Mouse (Mus musculus) testis, adult 2 months (tissue): ENCODE measurements around the gene Drd4.

Source experiments
- CTCF ChIP-seq: fragments of 200-500 bp; IDR thresholded peaks from 2 replicates; pipeline ENCODE4 v1.5.1; 2012; ENCODE audit warnings: low read depth, mild to moderate bottlenecking, inconsistent platforms, low read length, moderate library complexity; ENCODE audit not compliant: control insufficient read depth, insufficient read depth, insufficient replicate concordance
- POLR2A ChIP-seq: fragments of 200-500 bp; IDR thresholded peaks from 2 replicates; pipeline ENCODE4 v1.6.1; 2012; ENCODE audit warnings: low read depth, mild to moderate bottlenecking, inconsistent platforms, low read length, moderate library complexity; ENCODE audit not compliant: control insufficient read depth

DNA sequence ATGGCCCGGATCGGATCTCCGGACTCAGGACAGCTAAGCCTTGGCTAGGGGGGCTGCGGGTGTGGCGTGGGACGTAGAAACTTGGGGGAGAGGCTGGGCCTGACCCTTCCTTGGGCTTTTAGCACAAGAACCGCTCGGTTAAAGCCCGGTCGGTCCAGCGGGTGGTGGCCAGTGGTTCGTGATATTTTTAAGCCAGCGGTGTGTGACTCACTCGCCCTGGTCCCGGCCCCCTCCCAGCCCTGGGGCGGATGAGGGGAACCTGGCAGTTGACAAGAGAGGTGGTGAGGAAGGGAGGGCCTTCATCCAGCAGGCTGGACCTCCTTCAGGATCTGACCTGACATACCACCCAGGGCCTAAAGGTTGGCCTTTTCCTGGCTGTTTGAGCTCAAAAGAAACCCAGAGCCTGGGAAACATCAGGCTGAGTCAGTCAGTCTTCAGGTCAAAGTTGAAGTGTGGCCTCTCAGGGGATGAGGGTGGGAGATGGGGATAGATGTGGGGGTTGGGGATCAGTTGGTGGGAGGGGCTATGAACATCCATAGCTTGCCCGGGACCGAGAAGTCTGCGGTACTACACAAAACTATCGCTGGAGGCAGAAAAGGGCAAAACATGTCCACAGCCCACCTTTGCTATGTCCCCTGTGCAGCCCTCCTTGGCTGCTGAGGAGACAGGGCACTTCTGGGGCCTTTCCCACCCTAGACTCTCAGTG is 47.6 kb downstream of the Drd4 start:
- TF ChIP-seq CTCF (no peak), POLR2A (no peak)
